Mouse (Mus musculus) kidney, postnatal 0 days (tissue): ENCODE measurements at regions not wholly inside any gene's neighbourhood (a gene's known extent, or its start where the extent isn't known, plus 50 kb on each side); places are given as distances from the start of the nearest gene placed in this dataset.
A peak's percentile ranks its signal among the peaks of the same experiment; 100 is the strongest.

ENCODE experiments used
- ATAC-seq: fragments of 200-750 bp; cut with Nextera tagmentation; replicated peaks from 2 replicates; pipeline ENCODE4 v1.8.0; 2017; ENCODE audit warnings: low read depth, moderate number of reproducible peaks, moderate TSS enrichment, moderate library complexity; ENCODE audit not compliant: low FRiP score
- DNase-seq: peaks from one replicate; pipeline ENCODE4 v3.0.0-alpha.2; 2016; ENCODE audit warnings: low spot score
- H3K27ac ChIP-seq: fragments of 300-500 bp; sonication (generic); 2 replicates; pipeline ENCODE4 v1.5.1; 2014; ENCODE audit warnings: mild to moderate bottlenecking
- H3K27me3 ChIP-seq: fragments of 300-500 bp; sonication (generic); 2 replicates; pipeline ENCODE4 v1.6.1; 2014; ENCODE audit warnings: low read length, mixed read lengths; ENCODE audit not compliant: insufficient read depth
- H3K36me3 ChIP-seq: fragments of 300-500 bp; sonication (generic); 2 replicates; pipeline ENCODE4 v1.6.1; 2014; ENCODE audit warnings: low read length, mixed read lengths; ENCODE audit not compliant: insufficient read depth
- H3K4me1 ChIP-seq: fragments of 300-500 bp; sonication (generic); replicated peaks from 2 replicates; pipeline ENCODE4 v1.6.1; 2014; ENCODE audit warnings: antibody characterized with exemption, low read length, mixed read lengths; ENCODE audit not compliant: insufficient read depth
- H3K4me2 ChIP-seq: fragments of 300-500 bp; sonication (generic); 2 replicates; pipeline ENCODE4 v1.6.1; 2014; ENCODE audit warnings: mild to moderate bottlenecking, low read length, moderate library complexity, mixed read lengths
- H3K4me3 ChIP-seq: fragments of 300-500 bp; sonication (generic); replicated peaks from 2 replicates; pipeline ENCODE4 v1.5.1; 2014; ENCODE audit warnings: low read depth, low read length
- H3K9ac ChIP-seq: fragments of 300-500 bp; sonication (generic); 2 replicates; pipeline ENCODE4 v1.6.1; 2014; ENCODE audit warnings: low read depth, low read length
- H3K9me3 ChIP-seq: fragments of 300-500 bp; sonication (generic); replicated peaks from 2 replicates; pipeline ENCODE4 v1.6.1; 2016; ENCODE audit warnings: low read length, inconsistent platforms, mixed read lengths
- CTCF ChIP-seq: IDR thresholded peaks from 2 replicates; pipeline ENCODE4 v1.5.1; 2016; ENCODE audit warnings: antibody characterized with exemption, low read depth, mild to moderate bottlenecking, moderate library complexity
- WGBS: fragments of 180-500 bp; shearing (Covaris S2); extraction: QIAGEN DNeasy Blood & Tissue Kit; methylation state at CpG from one replicate; pipeline ENCODE4 v1.1.7; 2014; 5-methylcytosine and 5-hydroxymethylcytosine counted together

- no peaks in the 10 kb centered on the region for H3K4me1 ChIP-seq
- H3K4me3 ChIP-seq: no peak overlapping the region
- H3K27me3 ChIP-seq: no peaks in the 10 kb centered on the region
- DNase-seq: no peak
- H3K9ac ChIP-seq: no peak overlapping the region
- no peaks in the 10 kb centered on the region for H3K36me3 ChIP-seq
- no peaks in the 10 kb centered on the region for H3K9me3 ChIP-seq
- no peak overlapping the region for H3K4me2 ChIP-seq
- ATAC-seq: no peak
- 78% methylated on average over 4 of the region's 4 CpGs for WGBS
- H3K27ac ChIP-seq: no peak overlapping the region
- no peak for TF ChIP-seq CTCF
Observed at GRCm38 (mm10) chr13:107539326-107539725, 504.9 kb upstream of the Smim15 start.

DNA sequence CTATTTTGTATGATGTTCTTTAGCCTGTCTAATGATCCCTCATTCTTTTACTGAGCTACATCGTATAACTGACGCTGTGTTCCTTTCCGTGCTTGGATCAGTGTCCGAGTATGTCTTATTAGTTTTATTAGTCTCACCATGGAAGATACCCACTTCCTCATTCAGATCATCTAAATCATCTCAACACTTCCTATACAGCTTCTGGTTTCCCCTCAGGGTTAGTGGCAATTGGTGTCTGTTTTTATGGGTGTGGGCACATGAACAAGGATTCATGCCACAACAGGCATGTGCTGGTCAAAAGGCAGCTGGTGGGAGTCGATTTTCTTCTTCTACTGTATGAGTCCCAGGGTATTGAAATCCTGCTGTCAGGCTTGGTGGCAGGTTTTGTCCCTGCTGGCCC, 509.0 kb upstream of the Smim15 start:
- H3K9ac ChIP-seq: no peak overlapping the region
- TF ChIP-seq CTCF: no peak
- H3K4me2 ChIP-seq: no peak overlapping the region
- H3K9me3 ChIP-seq: no peaks in the 10 kb centered on the region
- no peaks in the 10 kb centered on the region for H3K36me3 ChIP-seq
- WGBS: 74% methylated on average over 5 of the region's 5 CpGs
- no peak for ATAC-seq
- H3K4me1 ChIP-seq: no peaks in the 10 kb centered on the region
- no peaks in the 10 kb centered on the region for H3K27me3 ChIP-seq
- DNase-seq: no peak
- H3K4me3 ChIP-seq: no peak overlapping the region
- no peak overlapping the region for H3K27ac ChIP-seq

DNA sequence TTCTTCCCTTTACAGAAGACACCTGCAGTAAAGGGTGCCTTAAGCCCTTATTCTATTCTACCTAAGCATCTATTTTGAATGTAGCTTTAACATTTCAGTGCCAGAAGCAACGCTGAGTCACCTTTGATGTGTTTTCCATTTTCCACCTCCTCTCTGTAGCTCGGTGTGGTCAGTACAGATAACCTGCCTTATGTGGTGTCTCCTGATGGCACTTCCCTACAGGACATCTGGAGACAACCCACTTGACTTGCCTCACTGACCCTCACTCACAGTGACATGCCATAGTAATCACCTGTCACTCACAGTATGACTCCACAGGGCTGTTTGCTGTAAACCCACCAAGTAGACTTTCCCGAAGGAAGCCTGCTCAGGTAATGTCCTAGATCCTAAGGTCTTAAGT, 510.9 kb upstream of the Smim15 start:
- no peak overlapping the region for H3K4me3 ChIP-seq
- ATAC-seq: no peak

GRCm38 (mm10) chr13:107531528-107531927, 509.6 kb upstream of the Kif2a start:
- DNase-seq: no peak
- Histone ChIP-seq H3K4me2 (no peak overlapping the region), H3K9ac (no peak overlapping the region), H3K27ac (no peak overlapping the region), H3K4me1 (no peaks in the 10 kb centered on the region), H3K27me3 (no peaks in the 10 kb centered on the region), H3K4me3 (no peak overlapping the region), H3K36me3 (no peaks in the 10 kb centered on the region), H3K9me3 (no peaks in the 10 kb centered on the region)
- 58% methylated on average over 10 of the region's 10 CpGs for WGBS
- TF ChIP-seq CTCF: no peak
- ATAC-seq: no peak

More for the DNA sequence above, 510.9 kb upstream of the Smim15 start:
- Histone ChIP-seq H3K36me3 (no peaks in the 10 kb centered on the region), H3K9ac (no peak overlapping the region), H3K4me2 (no peak overlapping the region), H3K9me3 (no peaks in the 10 kb centered on the region), H3K27ac (no peak overlapping the region), H3K4me1 (no peaks in the 10 kb centered on the region), H3K27me3 (no peaks in the 10 kb centered on the region)
- no peak for DNase-seq
- no peak for TF ChIP-seq CTCF
- WGBS: 85% methylated on average over 3 of the region's 3 CpGs

DNA sequence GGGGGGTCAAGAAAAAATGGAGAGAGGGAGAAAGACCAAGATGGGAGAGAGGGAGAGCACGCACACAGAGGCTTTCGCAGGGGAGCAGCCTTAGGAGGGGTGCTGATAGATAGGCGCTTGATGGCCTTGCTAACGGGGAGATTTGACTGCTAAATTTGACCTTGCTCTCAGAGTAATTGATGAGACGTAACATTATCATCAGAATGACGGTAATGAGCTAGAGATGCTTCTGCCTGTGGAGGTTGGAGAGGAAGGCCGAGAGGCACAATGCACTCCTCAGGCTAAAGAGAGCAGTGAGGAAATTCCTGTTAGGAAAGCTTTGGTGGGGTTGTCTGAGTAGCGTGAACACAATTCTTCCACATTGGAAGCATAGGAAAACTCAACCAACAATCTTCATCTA, 509.1 kb upstream of the Kif2a start:
- no peak overlapping the region for H3K9ac ChIP-seq
- H3K4me3 ChIP-seq: no peak overlapping the region
- ATAC-seq: no peak
- WGBS: 40% methylated on average over 8 of the region's 8 CpGs
- H3K9me3 ChIP-seq: no peaks in the 10 kb centered on the region
- DNase-seq: no peak
- H3K4me2 ChIP-seq: no peak overlapping the region
- H3K27ac ChIP-seq: no peak overlapping the region
- no peak for TF ChIP-seq CTCF
- no peaks in the 10 kb centered on the region for H3K4me1 ChIP-seq
- H3K27me3 ChIP-seq: no peaks in the 10 kb centered on the region
- no peaks in the 10 kb centered on the region for H3K36me3 ChIP-seq

GRCm38 (mm10) chr13:107530392-107530791, 508.5 kb upstream of the Kif2a start:
- no peak for ATAC-seq
- Histone ChIP-seq H3K4me1 (no peaks in the 10 kb centered on the region), H3K36me3 (no peaks in the 10 kb centered on the region), H3K4me2 (no peak overlapping the region), H3K27me3 (no peaks in the 10 kb centered on the region), H3K9ac (no peak overlapping the region), H3K4me3 (no peak overlapping the region), H3K27ac (no peak overlapping the region), H3K9me3 (no peaks in the 10 kb centered on the region)
- WGBS: 59% methylated on average over 1 of the region's 1 CpGs
- no peak for DNase-seq
- no peak for TF ChIP-seq CTCF

DNA sequence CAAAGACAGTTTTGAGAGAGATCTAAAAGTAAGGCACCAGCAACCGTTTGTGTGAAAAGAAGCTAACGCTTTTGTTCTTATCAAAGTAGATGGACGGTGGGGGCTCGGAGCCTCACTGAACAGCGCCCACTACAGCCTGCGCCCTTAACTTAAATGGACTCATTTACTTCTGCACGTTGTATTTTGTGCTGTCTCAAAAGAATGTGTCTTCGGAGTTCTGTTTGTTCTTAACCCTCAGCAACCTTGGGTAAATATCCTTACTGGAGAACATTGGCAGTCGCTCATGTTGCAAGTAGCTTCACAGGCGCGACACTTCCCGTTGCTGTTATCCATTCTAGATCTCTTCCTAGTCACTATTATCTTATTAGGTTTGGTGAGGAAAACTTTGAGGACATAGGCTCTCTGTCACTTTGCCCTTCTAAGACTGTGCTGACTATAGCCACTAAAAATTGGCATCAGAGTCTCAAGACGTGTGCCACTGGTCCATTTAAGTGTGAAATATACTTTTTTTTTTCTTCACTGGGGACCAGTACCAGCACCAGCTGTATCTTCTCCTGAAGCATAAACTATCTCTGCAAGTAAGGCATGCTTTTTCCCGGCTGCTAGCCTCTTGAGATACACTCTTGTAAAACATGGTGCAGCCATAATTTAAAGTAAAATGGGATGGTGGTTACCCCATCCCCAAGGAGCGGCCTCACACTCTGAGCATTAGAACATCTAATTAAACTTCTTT, 507.0 kb upstream of the Kif2a start:
- no peak for ATAC-seq
- no peak overlapping the region for H3K27ac ChIP-seq

More for the DNA sequence above, 507.0 kb upstream of the Kif2a start:
- Histone ChIP-seq H3K36me3 (no peaks in the 10 kb centered on the region), H3K4me2 (no peak overlapping the region), H3K4me1 (no peaks in the 10 kb centered on the region), H3K4me3 (no peak overlapping the region), H3K9me3 (no peaks in the 10 kb centered on the region), H3K27me3 (no peaks in the 10 kb centered on the region), H3K9ac (no peak overlapping the region)
- 69% methylated on average over 15 of the region's 15 CpGs for WGBS
- TF ChIP-seq CTCF: no peak
- DNase-seq: peak; percentile 35
